ENCODE assay signal across 8 mouse cellular contexts in genomic region chr17:24209043-24209915, GRCm38 (mm10). TPM values are rescaled to one million over a fixed set of nuclear protein-coding genes. Genes with fewer than 3 reads are reported as not detected.
DNase-seq lines count a peak whose midpoint lies in the region; ATAC-seq and TF ChIP-seq lines count a peak whose summit lies in the region.

TSS of gene Ntn3 (minus strand) at chr17:24209531.

- H3K27ac ChIP-seq in cerebellum, adult 2 months (ENCODE audit: insufficient read depth, low read length) = peak within 1 kb of the TSS; percentile 6; the same call in 1 of the 2 replicates
- H3K27ac ChIP-seq in forebrain, embryonic 15.5 days (replicated peaks) = peak within 1 kb of the TSS; percentile 63
- peak within 1 kb of the TSS; percentile 74 for H3K27ac ChIP-seq in hindbrain, embryonic 15.5 days (replicated peaks)
- H3K27ac ChIP-seq in liver, adult 2 months (replicated peaks; ENCODE audit: insufficient read depth, low read depth, low read length) = peak within 1 kb of the TSS; percentile 90

- peak within 1 kb of the TSS; percentile 89 for H3K4me2 ChIP-seq in forebrain, embryonic 15.5 days (replicated peaks)
- H3K4me2 ChIP-seq in hindbrain, embryonic 15.5 days = peak within 1 kb of the TSS; percentile 93

- H3K4me3 ChIP-seq in cerebellum, adult 2 months (replicated peaks; ENCODE audit: insufficient read depth, low read depth, low read length) = peak within 1 kb of the TSS; percentile 15
- peak within 1 kb of the TSS; percentile 84 for H3K4me3 ChIP-seq in forebrain, embryonic 15.5 days
- H3K4me3 ChIP-seq in hindbrain, embryonic 15.5 days = peak within 1 kb of the TSS; percentile 47
- peak within 1 kb of the TSS; percentile 70 for H3K4me3 ChIP-seq in liver, adult 2 months (ENCODE audit: insufficient read depth, low read depth, low read length)

- H3K9ac ChIP-seq in forebrain, embryonic 15.5 days (replicated peaks) = peak within 1 kb of the TSS; percentile 68
- H3K9ac ChIP-seq in hindbrain, embryonic 15.5 days = peak within 1 kb of the TSS; percentile 73
- H3K9ac ChIP-seq in liver, adult 2 months (ENCODE audit: low read depth, low read length) = peak within 1 kb of the TSS; percentile 83

- H3K27me3 ChIP-seq in cerebellum, adult 2 months (ENCODE audit: control insufficient read depth, insufficient read depth, low read length) = no peaks in the 10 kb centered on the region
- peaks cover 12% of the 10 kb centered on the region; the same call in 1 of the 2 replicates for H3K27me3 ChIP-seq in forebrain, embryonic 15.5 days
- no peaks in the 10 kb centered on the region for H3K27me3 ChIP-seq in hindbrain, embryonic 15.5 days
- H3K27me3 ChIP-seq in liver, adult 2 months (ENCODE audit: control insufficient read depth, insufficient read depth, low read length) = no peaks in the 10 kb centered on the region

- peak; percentile 52 to 56 for DNase-seq in lung, adult 18-20 months
- DNase-seq in lung, postnatal 25 days (ENCODE audit: low spot score) = no peak
- peak; percentile 49 to 62 for DNase-seq in cerebellum, adult 2 months
- DNase-seq in liver, adult 2 months (ENCODE audit: extremely low read depth, low read depth, low spot score) = no peak
- DNase-seq in neural tube, embryonic 10.5 days (ENCODE audit: extremely low spot score, low spot score) = peak; percentile 82
- peak; percentile 43 for DNase-seq in urinary bladder, postnatal 14 days (ENCODE audit: low spot score)

- no peaks in the 10 kb centered on the region for H3K9me3 ChIP-seq in forebrain, embryonic 15.5 days
- H3K9me3 ChIP-seq in hindbrain, embryonic 15.5 days = no peaks in the 10 kb centered on the region

- peaks cover 11% of the 10 kb centered on the region; the same call in 1 of the 2 replicates for H3K79me2 ChIP-seq in liver, adult 2 months (ENCODE audit: control insufficient read depth, insufficient read depth, low read length)

- TF ChIP-seq POLR2A in cerebellum, adult 2 months (IDR thresholded peaks at IDR 0.05; ENCODE audit: borderline replicate concordance, insufficient read depth, low read length) = no peak
- TF ChIP-seq POLR2A in liver, adult 2 months (IDR thresholded peaks at IDR 0.05; ENCODE audit: extremely low read depth, insufficient read depth, low read length) = no peak

- peaks cover 24% of the 10 kb centered on the region for H3K4me1 ChIP-seq in cerebellum, adult 2 months (ENCODE audit: control insufficient read depth, insufficient read depth, low read length)
- H3K4me1 ChIP-seq in forebrain, embryonic 15.5 days = peaks cover 73% of the 10 kb centered on the region
- H3K4me1 ChIP-seq in hindbrain, embryonic 15.5 days (replicated peaks) = peaks cover 75% of the 10 kb centered on the region
- peaks cover 49% of the 10 kb centered on the region for H3K4me1 ChIP-seq in liver, adult 2 months (ENCODE audit: control insufficient read depth, insufficient read depth, low read length)

- no peaks in the 10 kb centered on the region for H3K36me3 ChIP-seq in forebrain, embryonic 15.5 days
- H3K36me3 ChIP-seq in hindbrain, embryonic 15.5 days = no peaks in the 10 kb centered on the region
- no peaks in the 10 kb centered on the region for H3K36me3 ChIP-seq in liver, adult 2 months (ENCODE audit: control insufficient read depth, insufficient read depth, low read length)

- no peak for TF ChIP-seq CTCF in cerebellum, adult 2 months (IDR thresholded peaks at IDR 0.05; ENCODE audit: borderline replicate concordance, insufficient read depth, low read depth, low read length)
- TF ChIP-seq CTCF in liver, adult 2 months (IDR thresholded peaks at IDR 0.05; ENCODE audit: low read depth, low read length) = no peak

- peak; percentile 12 for ATAC-seq in forebrain, embryonic 15.5 days (replicated peaks)
- ATAC-seq in hindbrain, embryonic 15.5 days (ENCODE audit: low FRiP score, low read depth) = peak; percentile 7; the same call in 1 of the 2 replicates

- 7% methylated on average over 41 of the region's 43 CpGs for WGBS in cerebellum, adult 2 months
- 1% methylated on average over 43 of the region's 43 CpGs for WGBS in forebrain, embryonic 15.5 days
- WGBS in hindbrain, embryonic 15.5 days = 1% methylated on average over 35 of the region's 43 CpGs
- WGBS in liver, adult 2 months = 10% methylated on average over 39 of the region's 43 CpGs

RNA-seq across cellular contexts. Expression of gene Ntn3, which starts in this region (rescaled TPM):
- polyA plus RNA-seq in cerebellum, adult 2 months (2012; rRNA removed) = 3.8 and 4.5 TPM in 2 replicates
- polyA plus RNA-seq in forebrain, embryonic 15.5 days (2015; fragmentation: Nextera tagmentation; extraction: Ambion mirVana) = 4.9 and 5.2 TPM in 2 replicates
- polyA plus RNA-seq in hindbrain, embryonic 15.5 days (2015; fragmentation: Nextera tagmentation; extraction: Ambion mirVana) = 4.9 and 5.8 TPM in 2 replicates
- 2.3 and 2.8 TPM in 2 replicates for total RNA-seq in liver, adult 2 months (2014; rRNA removed)
- polyA plus RNA-seq in liver, adult 2 months (2012; rRNA removed) = 7.4 and 7.8 TPM in 2 replicates

Comparison
In these comparisons a context has a peak if more than half of its experiments do, and no peak if none do; other contexts are left out.
1. DNase-seq: peak in lung, adult 18-20 months (2 of 2), cerebellum, adult 2 months (2 of 2), neural tube, embryonic 10.5 days (single experiment) and urinary bladder, postnatal 14 days (single experiment); none in lung, postnatal 25 days (single experiment) and liver, adult 2 months (single experiment).
2. H3K27ac ChIP-seq: peak in every context shown above with its lines; median percentile 90 in liver, adult 2 months; 74 in hindbrain, embryonic 15.5 days; 63 in forebrain, embryonic 15.5 days; 6 in cerebellum, adult 2 months.
3. H3K4me3 ChIP-seq: peak in every context shown above with its lines; median percentile 84 in forebrain, embryonic 15.5 days; 70 in liver, adult 2 months; 47 in hindbrain, embryonic 15.5 days; 15 in cerebellum, adult 2 months.
4. Peak in every context shown above with its lines, with median percentiles within 50 percentile points of each other: H3K9ac ChIP-seq.